Mouse (Mus musculus): ENCODE measurements at regions not wholly inside any gene's neighbourhood (a gene's known extent, or its start where the extent isn't known, plus 50 kb on each side); places are given as distances from the start of the nearest gene placed in this dataset.

DNA sequence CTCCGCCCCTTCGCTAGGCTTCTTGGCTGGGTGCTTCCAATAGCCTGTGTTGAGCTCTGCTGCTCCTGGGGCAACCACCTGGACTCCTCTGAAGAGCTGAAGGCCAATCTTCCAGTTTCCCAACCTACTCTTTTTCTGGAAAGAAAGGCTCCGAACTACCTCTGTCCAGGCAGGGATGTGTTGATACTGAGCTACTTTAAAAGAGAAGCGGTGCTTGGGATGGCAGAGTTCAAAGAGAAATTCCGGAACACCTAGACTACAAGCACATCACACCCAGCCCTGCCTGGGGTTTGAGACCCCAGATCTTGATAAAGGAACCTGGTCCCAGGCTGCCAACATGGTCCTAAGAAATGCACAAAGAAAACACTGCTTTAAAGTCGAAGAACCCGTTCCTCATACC lies 315.7 kb downstream of the Parp8 start:
- TF ChIP-seq GATA1 (IDR thresholded peaks at IDR 0.05; ENCODE audit: borderline replicate concordance, low read length) = no peak
- no peak for TF ChIP-seq FLI1 (IDR thresholded peaks at IDR 0.05; ENCODE audit: low read length)

Measured in megakaryocyte, embryonic 14.5 days (primary cell).